Mouse (Mus musculus) fat pad, adult 2 months (tissue): ENCODE results near the gene Atf5.

Experiments
- DNase-seq: peaks from one replicate; pipeline ENCODE4 v3.0.0-alpha.2; 2011; ENCODE audit warnings: low read depth, low spot score; ENCODE audit errors: extremely low read depth

Atf5 gene

DNA sequence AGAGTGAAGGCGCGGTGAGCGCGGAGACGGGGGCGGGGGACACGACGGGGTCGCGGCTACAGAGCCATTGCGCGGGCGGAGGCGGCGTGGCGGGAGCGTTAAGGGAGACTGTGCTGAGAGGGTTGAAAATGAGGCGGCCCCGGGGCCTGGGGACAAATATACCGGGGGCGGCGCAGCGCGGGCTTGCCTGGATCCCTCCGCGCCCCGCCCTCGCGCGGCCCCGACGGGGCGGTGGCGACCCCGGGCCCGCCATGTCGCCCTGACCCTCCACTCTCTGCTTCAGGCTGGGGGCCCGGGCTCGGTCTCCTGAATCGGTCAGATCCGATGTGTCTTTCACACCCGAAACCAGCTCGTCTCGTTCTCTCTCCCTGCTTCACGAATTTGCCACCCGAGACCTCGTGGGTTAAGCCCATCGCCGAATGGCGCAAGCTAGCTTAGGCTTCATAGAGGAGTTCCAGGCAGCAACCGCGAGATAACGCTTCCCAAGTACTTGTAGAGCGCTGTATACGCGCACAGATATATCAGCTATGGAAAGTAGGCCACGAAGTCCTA is at the start of gene Atf5:
Gene Atf5, minus strand, starts transcription at position 189 of the 552 bp plus-strand sequence.
- DNase-seq: no peak

DNA sequence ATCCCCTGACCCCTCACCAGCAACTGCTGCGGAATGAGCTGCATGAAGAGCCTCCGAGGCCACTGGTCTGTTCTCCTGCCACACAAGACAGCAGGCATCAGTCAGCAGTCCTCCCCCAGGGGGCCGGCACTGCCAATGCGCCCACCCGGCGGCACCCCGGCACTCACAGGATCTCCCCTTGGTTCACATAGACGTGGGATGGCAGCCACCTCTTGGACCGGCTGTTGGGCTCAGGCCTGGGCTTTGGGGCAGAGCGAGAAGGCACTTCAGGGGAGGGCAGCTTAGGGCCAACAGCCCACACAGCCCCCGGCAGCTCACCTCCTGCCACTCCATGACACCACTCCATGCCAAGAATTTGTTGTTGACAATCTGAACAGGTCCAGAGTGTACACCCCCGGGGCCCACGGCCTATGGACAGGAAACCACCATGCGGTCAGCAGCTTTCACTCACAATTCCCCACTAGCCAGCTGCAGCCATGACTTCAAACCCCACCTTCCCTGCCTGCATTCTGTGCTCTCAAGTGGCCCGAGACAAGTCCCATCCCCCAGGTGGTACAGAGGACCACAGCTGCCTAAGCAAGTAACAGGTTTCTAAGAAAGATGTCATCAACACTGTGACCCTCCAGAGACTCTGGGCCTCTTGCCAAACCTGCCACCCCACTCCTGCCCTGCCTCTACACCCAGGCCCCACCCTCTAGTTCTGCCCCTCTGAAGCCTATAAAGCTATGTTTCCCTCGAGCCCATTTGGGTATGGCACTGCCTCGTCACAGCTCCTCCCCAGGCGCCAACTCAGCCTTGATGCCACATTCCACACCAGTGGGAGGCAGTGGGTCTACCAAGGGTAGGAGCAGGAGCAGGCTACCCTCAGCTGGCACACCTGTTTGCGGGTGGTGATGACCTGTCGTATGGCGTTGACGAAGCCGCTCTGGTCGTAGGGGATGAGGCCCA is 48.4 kb upstream of the Atf5 start:
- no peak for DNase-seq

DNA sequence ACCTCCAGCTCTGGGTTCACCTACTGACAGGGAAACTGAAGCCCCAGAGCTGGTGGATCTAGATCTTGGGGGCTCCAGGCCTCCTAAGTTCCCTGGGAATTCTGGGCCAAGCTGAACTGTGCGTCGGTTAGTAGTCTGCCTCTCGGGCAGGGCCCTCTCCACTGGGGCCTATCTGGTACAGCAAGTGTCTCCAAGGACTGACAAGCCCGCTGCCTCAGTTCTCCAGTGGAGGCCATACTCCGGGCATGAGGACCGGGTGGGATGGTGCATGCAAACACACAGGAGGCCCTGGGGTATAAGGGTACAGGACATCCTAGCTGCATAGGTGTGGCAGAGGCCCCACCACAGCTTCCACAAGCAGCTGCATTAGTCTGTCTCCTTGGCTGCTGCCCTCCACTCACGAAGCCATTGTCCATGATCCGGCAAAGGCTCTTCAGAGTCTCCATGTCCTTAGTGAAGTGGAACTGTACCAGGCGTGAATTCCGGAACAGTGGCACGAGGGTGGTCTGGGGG is 47.6 kb upstream of the Atf5 start:
- no peak for DNase-seq

DNA sequence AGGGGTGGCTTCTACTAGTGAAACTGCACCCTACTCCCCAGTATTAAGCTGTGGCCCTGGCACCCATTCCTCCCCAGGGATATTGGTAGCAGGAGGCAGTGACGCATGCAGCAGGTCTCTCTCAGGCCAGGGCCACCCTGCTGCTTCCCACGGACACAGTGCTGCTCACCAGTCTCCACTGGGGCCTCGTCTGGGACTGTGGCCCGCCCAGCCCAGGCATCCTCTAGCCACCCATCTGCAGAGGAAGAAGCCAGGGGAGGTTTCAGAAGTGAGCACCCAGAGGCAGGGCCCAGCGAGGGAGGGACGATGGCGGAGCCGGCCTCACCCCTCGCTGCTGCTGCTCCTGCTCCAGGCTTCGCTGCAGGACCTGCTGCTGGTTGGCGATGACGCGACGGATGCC is 46.8 kb upstream of the Atf5 start:
- DNase-seq: no peak

DNA sequence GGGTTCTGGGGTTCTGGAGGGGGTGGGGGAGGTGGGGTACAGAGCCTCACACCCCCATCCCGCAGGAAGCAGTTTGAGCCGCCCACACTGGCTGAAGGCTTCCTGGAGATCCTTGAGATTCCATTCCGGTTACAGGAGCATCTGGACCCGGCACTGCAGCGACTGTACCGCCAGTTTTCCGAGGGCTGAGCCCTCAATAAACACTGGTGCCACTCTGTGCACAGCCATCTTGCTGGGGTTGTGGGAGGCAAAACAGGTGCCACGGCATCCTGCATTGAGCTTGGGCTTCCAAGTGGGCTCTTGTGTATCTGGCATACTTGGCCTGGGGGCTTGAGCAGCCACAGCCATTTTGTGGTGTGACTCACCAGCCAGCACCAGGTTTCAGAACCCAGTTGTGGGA is 46.0 kb upstream of the Atf5 start:
- no peak for DNase-seq

DNA sequence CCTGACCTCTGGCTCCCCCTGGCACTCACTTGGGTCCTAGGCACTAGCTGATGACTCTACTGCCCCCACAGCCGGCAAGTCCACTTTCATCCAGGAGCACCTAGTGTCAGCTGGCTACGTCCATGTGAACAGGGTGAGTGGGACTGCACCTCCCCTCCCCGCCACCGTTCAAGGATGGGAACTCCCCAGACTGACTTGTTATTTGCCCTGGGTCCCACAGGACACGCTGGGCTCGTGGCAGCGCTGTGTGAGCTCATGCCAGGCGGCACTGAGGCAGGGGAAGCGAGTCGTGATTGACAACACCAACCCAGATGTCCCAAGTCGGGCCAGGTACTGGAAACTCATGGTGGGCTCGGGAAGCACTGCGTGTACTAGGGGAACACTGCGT is 45.0 kb upstream of the Atf5 start:
- DNase-seq: no peak

DNA sequence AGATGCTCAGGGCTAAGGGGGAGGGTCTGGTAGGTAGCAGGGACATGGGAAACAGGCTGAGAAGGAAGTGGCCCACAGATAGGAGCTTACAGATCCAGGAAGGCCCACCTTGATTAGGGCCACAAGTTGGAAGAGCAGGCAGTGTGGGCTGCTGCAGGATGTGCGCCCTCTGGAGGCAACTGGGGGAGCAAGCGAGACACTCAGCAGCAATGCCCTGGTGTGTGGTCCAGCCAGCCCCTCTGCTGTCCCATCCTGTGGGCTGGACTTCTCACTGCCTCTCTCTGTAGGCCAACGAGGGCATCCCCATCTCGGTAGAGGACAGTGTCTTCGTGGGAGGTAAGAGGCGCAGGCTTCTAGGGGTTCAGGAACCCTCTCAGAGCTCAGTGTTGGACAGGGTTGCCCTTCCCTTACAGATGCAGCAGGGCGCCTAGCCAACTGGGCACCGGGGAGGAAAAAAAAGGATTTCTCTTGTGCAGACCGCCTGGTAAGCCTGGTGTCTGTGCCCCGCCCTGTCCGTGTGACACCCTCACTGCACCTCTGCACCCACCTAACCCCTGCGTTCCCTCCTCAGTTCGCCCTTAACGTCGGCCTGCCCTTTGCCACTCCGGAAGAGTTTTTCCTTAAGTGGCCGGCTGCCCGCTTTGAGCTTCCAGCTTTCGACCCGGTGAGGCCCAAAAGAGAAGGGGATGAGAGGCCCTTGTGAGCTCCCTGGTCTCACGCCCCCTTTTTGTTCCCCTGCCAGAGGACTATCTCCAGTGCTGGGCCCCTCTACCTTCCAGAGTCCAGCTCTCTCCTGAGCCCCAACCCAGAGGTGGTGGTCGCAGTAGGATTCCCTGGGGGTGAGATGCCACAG is 44.3 kb upstream of the Atf5 start:
- DNase-seq: no peak

DNA sequence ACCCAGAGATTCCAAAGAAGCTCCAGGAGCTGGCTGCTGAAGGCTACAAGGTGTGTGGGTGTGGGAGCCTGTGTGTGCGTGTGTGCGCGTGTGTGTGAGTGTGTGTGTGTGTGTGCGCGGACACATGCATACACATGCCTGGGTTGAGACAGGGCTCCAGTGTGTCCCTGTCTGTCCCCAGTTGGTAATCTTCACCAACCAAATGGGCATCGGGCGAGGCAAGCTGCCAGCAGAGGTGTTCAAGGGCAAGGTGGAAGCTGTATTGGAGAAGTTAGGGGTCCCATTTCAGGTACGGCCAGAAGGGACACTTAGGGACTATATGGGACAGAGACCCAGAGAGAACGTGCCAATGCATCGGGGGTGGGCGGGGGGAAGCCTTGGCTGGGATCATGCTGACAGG is 43.4 kb upstream of the Atf5 start:
- no peak for DNase-seq

DNA sequence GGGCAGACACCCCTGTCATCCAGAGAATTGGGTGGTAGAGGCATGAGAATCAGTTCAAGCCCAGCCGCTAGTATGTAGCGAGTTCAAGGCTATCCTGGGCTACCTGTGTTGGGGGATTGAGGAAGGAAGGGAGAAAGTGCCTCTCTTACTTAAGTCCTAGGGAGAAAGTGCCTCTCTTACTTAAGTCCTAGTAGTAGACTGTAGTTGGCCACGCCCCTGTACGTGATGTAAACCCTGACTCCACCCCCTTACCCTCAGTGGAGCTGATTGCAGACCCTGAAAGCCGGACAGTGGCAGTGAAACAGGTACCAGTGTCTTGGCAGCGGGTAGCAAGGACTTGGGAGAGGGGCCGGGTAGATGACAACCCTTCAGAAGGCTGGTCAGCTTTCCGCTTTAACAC is 41.4 kb upstream of the Atf5 start:
- no peak for DNase-seq

DNA sequence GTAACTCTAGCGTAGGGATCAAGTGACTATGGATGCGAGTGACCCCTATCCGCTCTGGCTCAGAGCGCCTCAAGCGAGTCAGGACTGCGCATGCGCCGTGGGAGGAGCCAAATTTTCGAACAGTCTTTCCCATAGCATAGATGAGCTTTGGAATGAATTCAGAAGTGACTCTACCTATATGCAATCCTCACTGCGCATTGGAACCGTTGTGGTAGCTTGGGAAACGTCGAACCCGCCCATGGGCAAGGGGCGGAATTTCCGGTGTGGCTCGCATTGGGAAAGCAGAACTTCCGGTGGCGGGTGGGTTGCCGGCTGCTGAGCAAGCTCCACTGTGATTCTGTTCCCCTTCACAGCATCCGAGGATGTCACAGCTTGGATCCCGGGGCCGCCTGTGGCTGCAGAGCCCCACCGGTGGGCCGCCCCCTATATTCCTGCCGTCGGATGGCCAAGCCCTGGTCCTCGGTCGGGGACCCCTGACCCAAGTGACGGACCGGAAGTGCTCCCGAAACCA is 40.6 kb upstream of the Atf5 start, which contains the start of gene Pnkp:
Gene Pnkp, plus strand, starts transcription at position 98 of the 511 bp plus-strand sequence.
- peak; percentile 56 for DNase-seq

DNA sequence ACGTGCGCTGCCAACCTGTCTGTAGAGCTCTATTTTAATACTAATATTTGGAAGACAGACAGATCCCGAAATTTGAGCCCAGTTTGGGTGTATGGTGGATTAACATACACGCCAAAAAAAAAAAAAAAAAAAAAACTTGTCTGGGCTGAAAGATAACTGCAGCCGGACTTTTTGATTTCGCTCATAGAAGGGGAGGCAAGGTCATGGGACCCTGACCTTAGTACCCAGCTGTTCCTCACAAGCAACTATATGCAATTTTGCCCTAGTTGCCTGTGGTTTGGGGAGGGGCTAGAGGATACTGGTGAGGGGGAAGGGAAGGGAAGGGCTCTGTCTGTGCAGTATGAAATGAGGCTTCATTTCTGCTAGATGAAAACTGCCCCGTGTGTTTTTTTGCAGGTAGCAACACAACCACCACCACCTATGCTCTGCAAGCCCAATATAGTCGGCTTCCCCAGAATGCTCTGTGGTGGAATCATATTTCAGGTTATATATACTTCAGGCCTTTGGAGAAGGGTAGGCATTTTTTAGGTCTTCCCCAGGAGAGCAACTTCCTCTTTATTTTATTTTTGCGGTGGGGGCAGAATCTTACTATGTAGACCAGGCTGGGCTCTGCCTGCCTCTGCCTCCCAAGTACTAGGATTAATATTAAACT is 39.9 kb upstream of the Atf5 start:
- no peak for DNase-seq

DNA sequence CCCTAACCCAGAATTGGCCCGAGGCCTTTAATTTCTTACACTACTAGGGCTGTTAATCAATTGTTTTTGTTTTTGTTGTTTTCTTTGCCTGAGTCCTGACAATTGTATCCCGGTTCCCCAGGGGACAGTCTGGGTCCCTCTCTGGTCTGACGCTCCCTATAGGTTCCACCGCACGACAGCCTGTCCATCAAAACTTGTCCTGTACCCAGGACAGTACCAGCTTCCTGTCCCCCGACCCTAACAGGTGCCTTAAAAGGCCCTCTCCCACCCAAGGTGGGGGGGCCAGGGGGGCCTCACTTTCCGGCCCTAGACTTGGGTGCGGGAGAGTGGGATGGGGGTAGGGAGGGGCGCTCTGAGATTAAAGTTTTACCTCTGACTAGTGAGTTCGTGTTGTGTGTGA is 38.6 kb upstream of the Atf5 start:
- DNase-seq: no peak

DNA sequence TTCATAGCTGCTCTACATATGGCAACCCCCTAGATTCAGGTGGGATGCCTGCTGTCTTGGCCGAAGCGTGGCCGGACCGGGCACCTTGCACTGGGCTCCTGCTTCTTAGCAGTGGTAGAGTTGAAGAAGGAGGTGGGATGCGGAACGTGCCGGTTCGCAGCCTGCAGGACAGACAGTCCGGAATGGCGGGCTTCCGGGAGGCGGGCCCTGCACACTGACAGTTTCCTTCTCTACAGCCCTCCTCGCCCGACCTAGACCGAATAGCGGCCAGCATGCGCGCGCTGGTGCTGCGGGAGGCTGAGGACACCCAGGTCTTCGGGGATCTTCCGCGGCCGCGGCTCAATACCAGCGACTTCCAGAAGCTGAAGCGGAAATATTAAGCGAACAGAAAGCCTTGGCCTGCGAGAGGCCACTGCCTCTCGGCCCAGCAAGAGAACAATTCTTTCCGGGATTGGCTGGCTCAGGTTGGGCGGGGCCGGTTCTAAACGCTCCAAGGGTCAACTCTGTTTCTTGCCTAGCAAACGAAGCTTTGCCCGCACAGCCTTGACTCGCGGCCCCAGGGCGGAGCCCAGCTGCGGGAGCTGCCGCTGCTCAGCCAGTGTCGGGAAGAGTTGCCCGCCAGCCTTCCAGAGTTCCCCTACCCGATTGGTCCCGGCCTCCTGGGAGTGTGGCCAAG is 38.0 kb upstream of the Atf5 start:
- no peak for DNase-seq

DNA sequence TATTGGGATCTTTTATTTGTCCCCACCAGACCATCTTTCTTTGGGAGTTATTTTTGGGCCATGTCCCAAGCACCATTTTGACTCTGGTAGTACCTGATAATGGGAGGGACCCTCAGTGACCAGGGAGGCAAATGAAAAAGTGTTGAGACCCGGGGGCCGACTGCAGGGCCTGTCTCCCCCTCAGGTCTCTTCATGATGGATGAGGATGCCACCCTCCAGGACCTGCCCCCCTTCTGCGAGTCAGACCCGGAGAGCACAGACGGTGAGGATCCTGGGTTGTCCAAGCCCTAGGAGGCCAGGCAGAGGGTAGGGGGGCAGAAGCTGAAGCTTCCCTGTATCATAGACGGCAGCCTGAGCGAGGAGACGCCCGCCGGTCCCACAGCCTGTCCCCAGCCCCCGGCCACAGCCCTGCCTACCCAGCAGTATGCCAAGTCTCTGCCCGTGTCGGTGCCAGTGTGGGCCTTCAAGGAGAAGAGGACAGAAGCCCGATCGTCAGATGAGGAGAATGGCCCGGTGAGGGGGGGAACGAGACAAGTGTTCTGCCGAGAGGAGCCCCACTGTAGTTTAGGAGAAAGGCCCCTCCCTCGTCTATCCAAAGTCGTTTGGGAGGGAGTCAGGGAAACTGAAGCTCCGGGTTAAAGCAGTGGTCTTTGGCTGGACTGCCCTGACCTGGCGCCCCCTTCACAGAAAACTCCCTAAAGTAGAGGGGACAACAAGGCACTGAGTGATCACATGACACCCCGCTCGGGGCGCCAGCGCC is 37.3 kb upstream of the Atf5 start:
- DNase-seq: no peak

DNA sequence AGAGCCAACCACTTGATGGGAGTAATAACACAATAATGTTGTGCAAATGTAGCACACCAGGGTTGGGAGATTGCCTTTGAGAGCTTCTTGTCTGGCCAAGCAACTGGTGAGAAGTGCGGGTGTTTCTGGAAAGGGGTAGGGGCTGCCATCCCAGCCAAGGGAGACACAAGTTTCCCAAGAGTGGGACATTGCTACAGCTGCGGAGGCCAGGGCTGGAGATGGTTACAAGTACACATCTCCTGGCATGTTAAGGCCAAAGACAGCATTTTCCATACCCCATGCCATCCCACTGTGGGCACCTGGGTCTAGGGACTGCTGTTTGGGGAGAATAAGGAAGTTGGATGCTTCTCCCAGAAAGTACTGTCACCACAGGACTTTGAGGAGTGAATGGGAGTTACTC is 36.6 kb upstream of the Atf5 start:
- no peak for DNase-seq

DNA sequence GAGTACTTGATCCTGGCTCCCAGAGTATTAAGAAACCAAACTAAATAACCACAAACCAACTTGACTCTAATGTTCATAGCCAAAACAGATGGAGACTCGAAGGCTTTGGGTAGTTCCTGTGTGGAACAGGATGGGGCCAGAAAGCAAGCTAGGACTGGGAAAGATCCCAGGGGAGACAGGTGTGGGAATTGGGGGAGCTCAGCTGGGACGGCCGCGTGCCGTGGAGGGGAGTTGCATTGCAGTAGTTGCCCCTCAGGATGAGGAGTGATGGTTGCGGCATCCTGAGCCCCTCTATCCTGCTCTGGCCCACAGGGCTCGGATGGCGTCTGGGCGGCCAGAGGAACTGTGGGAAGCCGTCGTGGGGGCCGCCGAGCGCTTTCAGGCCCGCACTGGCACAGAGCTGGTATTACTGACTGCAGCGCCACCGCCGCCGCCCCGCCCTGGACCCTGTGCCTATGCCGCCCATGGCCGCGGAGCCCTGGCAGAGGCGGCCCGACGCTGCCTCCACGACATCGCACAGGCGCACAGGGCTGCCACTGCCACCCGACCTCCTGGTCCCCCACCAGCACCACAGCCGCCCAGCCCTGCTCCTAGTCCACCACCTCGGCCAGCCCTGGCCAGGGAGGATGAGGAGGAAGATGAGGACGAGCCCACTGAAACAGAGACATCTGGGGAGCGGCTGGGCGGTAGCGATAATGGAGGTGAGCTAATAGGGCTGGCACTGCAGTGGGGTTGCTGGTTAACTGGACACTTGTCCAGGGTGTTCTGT is 36.0 kb upstream of the Atf5 start:
- no peak for DNase-seq

DNA sequence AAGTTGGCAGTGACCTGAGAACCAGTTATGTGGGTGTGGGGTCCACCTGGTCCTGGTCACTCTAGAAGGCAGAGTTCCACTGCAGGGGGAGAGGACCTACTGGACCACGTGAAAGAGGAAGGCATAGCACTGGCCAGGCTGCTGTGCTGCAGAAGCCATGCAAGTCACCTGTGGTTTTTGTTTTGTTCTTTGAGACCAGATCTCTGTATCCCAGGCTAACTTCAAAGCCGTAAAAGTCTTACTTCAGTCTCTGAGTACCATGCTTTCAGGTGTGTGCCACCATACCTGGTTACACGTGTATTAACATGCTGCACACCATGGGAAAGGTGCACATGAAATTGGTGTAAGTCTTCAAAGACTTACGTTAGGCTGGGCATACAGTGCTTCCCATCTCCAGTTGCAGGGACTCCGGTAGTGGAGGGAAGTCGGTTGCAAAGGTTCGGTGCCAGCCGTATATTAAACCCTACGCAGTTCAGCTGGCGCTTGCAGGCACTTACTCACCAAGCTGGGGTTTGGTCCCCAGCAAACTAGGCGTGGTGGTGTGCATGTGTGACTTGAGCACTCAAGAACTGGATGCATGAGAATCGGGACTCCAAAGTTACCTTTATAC is 35.3 kb upstream of the Atf5 start:
- no peak for DNase-seq
